Mouse (Mus musculus) neural tube, embryonic 14.5 days (tissue): ENCODE measurements around the gene Actr10. TPM values are rescaled to one million over a fixed set of nuclear protein-coding genes. Genes with fewer than 3 reads are reported as not detected.

ENCODE experiments used
- ATAC-seq: fragments of 200-750 bp; cut with Nextera tagmentation; 2 replicates; pipeline ENCODE4 v1.8.0; 2017; ENCODE audit warnings: low read depth, mild to moderate bottlenecking, moderate TSS enrichment, moderate library complexity
- H3K27ac ChIP-seq: fragments of 300-500 bp; sonication (generic); 2 replicates; pipeline ENCODE4 v1.5.1; 2014; ENCODE audit warnings: low read depth, mild to moderate bottlenecking, control low read depth, low read length, moderate library complexity, mixed read lengths
- H3K27me3 ChIP-seq: fragments of 300-500 bp; sonication (generic); 2 replicates; pipeline ENCODE4 v1.6.1; 2014; ENCODE audit warnings: low read length; ENCODE audit not compliant: control insufficient read depth, insufficient read depth
- H3K36me3 ChIP-seq: fragments of 300-500 bp; sonication (generic); 2 replicates; pipeline ENCODE4 v1.6.1; 2014; ENCODE audit warnings: low read length, mixed read lengths; ENCODE audit not compliant: control insufficient read depth, insufficient read depth
- H3K4me1 ChIP-seq: fragments of 300-500 bp; sonication (generic); 2 replicates; pipeline ENCODE4 v1.6.1; 2014; ENCODE audit warnings: low read length; ENCODE audit not compliant: control insufficient read depth, insufficient read depth
- H3K4me2 ChIP-seq: fragments of 300-500 bp; sonication (generic); 2 replicates; pipeline ENCODE4 v1.6.1; 2014; ENCODE audit warnings: mild to moderate bottlenecking, low read depth, low read length, control low read depth
- H3K4me3 ChIP-seq: fragments of 300-500 bp; sonication (generic); 2 replicates; pipeline ENCODE4 v1.5.1; 2014; ENCODE audit warnings: low read depth, low read length, control low read depth, mixed read lengths
- H3K9ac ChIP-seq: fragments of 300-500 bp; sonication (generic); replicated peaks from 2 replicates; pipeline ENCODE4 v1.6.1; 2014; ENCODE audit warnings: low read depth, mild to moderate bottlenecking, control low read depth, low read length, mixed read lengths
- H3K9me3 ChIP-seq: fragments of 300-500 bp; sonication (generic); 2 replicates; pipeline ENCODE4 v1.6.1; 2016; ENCODE audit warnings: low read length; ENCODE audit not compliant: control insufficient read depth
- WGBS: fragments of 180-500 bp; shearing (Covaris S2); extraction: QIAGEN DNeasy Blood & Tissue Kit; methylation state at CpG from one replicate; pipeline ENCODE4 v1.1.7; 2014; 5-methylcytosine and 5-hydroxymethylcytosine counted together
- polyA plus RNA-seq: library from polyadenylated mRNA; unstranded; fragments of >200 nt; fragmentation: Nextera tagmentation; extraction: Ambion mirVana; gene quantifications from 2 replicates; pipeline ENCODE4 v1.2.1, GENCODE M21; 2014

Actr10 gene
- polyA plus RNA-seq, 1 experiment from 2014 or later: 210 TPM

DNA sequence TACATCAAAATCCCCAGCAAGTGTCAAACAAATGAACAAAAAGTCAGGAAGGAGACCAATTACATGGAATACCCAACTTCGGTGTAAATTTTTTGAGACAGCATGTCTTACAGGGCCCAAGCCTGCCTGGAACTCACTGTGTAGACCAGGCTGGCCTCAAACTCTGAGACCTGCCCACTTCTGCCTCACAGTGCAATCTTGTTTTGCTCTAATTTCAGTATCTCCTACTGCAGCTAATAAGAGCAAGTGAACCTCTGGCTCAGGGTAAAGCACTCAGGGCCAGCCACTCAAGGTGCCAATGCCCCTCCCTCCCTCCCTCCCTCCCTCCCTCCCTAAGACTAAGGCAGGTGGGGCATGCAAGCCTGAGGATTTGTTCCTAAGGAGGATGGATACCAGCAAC, 62.7 kb downstream of the Actr10 start:
- WGBS: 95% methylated on average over 1 of the region's 1 CpGs
- Histone ChIP-seq H3K36me3 (peaks cover 25% of the 10 kb centered on the region), H3K9ac (no peak overlapping the region), H3K9me3 (no peaks in the 10 kb centered on the region), H3K4me1 (no peaks in the 10 kb centered on the region), H3K27me3 (no peaks in the 10 kb centered on the region), H3K4me2 (no peak overlapping the region), H3K4me3 (no peak overlapping the region), H3K27ac (no peak overlapping the region)
- ATAC-seq: no peak

DNA sequence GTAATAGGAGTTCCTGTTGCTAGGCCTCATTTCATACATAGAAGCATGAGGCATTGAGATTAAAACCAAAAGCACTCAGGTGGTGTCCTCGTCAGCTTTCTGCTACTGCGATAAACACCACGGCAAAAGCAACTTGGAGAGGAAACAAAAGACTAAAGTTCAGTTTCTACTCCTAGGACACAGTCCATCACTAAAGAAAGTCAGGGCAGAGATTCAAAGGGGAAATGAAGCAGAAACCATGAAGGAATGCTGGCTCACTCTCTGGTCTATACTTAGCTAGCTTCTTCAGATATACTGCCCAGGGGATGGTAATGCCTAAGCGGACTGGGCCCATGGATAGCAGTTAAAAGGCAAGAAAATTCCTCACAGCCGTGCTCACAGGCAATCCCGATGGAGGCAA, 63.8 kb downstream of the Actr10 start:
- Histone ChIP-seq H3K27me3 (no peaks in the 10 kb centered on the region), H3K36me3 (peaks cover 29% of the 10 kb centered on the region), H3K4me2 (no peak overlapping the region), H3K9me3 (no peaks in the 10 kb centered on the region), H3K27ac (no peak overlapping the region), H3K4me3 (no peak overlapping the region), H3K4me1 (no peaks in the 10 kb centered on the region), H3K9ac (no peak overlapping the region)
- 59% methylated on average over 6 of the region's 6 CpGs for WGBS
- ATAC-seq: no peak

DNA sequence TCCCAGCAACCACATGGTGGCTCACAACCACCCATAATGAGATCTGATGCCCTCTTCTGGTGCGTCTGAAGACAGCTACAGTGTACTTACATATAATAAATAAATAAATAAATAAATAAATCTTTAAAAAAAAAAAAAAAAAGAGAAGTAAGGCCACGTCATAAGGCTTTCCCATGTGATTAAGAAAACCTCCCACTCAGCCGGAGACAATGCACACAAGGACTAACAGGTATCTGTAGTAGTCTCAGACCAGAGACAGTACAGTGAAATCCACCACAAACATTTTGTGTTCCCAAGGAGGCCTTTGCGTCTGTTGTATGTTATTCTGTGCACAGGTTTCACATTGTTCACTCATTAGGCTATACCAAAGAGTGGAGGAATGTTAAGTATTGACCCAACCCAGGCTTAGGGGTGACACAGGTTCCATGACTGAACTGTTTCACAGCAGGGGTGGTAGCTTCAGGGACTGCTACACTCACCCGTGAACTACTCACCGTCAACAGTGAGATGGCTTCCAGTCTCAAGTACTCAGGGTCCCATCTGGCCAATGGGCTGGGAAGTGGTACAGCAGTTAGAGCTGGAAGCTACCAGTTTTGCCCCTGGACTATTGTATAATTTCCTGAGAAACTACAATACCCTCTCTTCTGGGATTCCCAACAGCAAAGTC, 66.2 kb downstream of the Actr10 start:
- H3K4me2 ChIP-seq: no peak overlapping the region
- H3K4me1 ChIP-seq: no peaks in the 10 kb centered on the region
- peaks cover 33% of the 10 kb centered on the region for H3K36me3 ChIP-seq
- WGBS: 88% methylated on average over 5 of the region's 6 CpGs
- no peak overlapping the region for H3K4me3 ChIP-seq
- no peak overlapping the region for H3K27ac ChIP-seq
- H3K27me3 ChIP-seq: no peaks in the 10 kb centered on the region
- no peak for ATAC-seq
- H3K9ac ChIP-seq: no peak overlapping the region
- H3K9me3 ChIP-seq: no peaks in the 10 kb centered on the region

DNA sequence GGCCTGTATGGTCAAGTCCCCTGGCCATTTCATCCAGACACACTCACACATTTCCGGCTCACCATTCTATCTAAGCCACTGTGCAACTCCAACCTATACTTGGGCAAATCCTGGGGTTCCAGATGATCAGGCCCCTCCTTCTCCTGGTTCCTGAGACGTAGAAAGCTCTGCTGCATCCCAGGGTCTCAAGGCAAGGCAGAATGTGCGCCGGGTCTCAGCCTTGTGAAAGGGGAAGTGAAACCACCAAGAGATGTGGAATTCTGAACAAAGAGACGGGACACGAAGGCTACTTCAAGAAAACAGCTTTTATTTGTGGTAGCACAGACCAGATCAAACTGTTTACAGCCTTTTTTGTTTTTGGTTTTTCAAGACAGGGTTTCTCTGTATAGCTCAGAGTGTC, 68.5 kb downstream of the Actr10 start:
- Histone ChIP-seq H3K36me3 (peaks cover 37% of the 10 kb centered on the region), H3K27me3 (no peaks in the 10 kb centered on the region), H3K9ac (no peak overlapping the region), H3K9me3 (no peaks in the 10 kb centered on the region), H3K4me1 (no peaks in the 10 kb centered on the region), H3K27ac (no peak overlapping the region), H3K4me3 (no peak overlapping the region), H3K4me2 (no peak overlapping the region)
- ATAC-seq: no peak
- WGBS: 93% methylated on average over 6 of the region's 6 CpGs

DNA sequence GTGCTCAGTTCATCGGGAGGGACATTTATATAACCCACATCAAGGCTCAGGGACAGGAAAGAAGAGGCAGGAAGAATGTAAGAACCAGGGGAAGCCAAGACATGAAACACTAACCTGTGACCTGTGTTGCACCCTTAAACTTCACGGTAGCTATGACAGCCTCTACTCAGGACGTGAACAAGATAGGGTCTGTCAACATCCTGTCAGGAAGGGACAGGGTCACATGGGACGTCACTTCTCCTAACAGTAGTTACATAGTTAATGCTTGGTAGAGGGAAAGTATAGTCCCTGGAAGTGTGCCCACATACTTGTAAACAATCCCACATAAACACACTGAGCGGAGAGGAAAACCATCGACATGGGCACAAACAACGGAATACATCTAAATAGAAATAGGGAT, 69.2 kb downstream of the Actr10 start:
- Histone ChIP-seq H3K4me1 (no peaks in the 10 kb centered on the region), H3K27me3 (no peaks in the 10 kb centered on the region), H3K4me3 (no peak overlapping the region), H3K27ac (no peak overlapping the region), H3K4me2 (no peak overlapping the region), H3K9ac (no peak overlapping the region), H3K36me3 (peaks cover 38% of the 10 kb centered on the region), H3K9me3 (no peaks in the 10 kb centered on the region)
- ATAC-seq: no peak
- 94% methylated on average over 7 of the region's 7 CpGs for WGBS

DNA sequence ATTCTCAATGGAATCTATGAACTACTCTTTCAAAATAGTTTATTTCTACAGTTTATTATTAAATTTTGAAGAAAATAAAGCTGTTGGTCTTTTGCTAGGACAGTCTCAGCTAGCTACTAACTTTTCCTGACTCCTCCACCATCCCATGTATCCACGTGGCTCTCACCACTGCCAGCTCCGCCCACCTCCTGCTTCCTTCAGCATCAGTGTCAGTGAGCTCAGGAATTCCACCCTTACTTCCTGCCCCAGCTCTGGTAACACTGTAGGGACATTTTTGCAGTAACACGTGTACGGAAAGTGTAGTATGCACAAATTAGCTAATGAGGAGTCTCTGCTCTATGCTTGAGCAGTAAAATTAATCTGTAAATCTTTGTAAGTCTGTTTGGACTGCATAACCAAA, 72.1 kb downstream of the Actr10 start:
- no peak overlapping the region for H3K27ac ChIP-seq
- 70% methylated on average over 4 of the region's 4 CpGs for WGBS
- peaks cover 19% of the 10 kb centered on the region for H3K4me1 ChIP-seq
- no peaks in the 10 kb centered on the region for H3K27me3 ChIP-seq
- H3K4me3 ChIP-seq: no peak overlapping the region
- H3K36me3 ChIP-seq: peaks cover 37% of the 10 kb centered on the region
- no peaks in the 10 kb centered on the region for H3K9me3 ChIP-seq
- no peak overlapping the region for H3K4me2 ChIP-seq
- ATAC-seq: no peak
- H3K9ac ChIP-seq: no peak overlapping the region

Other genes with a start within 250 kb of the Actr10 start
- gene Frmd6, start 112.3 kb upstream of the Actr10 start, polyA plus RNA-seq: 7.3 and 13.8 TPM in 2 replicates
- 542 and 609 TPM in 2 replicates for gene Psma3, start 36.8 kb downstream of the Actr10 start, polyA plus RNA-seq
- gene Arid4a, start 78.1 kb downstream of the Actr10 start, polyA plus RNA-seq: 44.9 and 45.0 TPM in 2 replicates
- not detected in 2 replicates for gene Tomm20l, start 173.6 kb downstream of the Actr10 start, polyA plus RNA-seq
- gene Timm9, start 198.8 kb downstream of the Actr10 start, polyA plus RNA-seq: 116 and 140 TPM in 2 replicates
- gene 2700049A03Rik, start 199.0 kb downstream of the Actr10 start, polyA plus RNA-seq: 13.8 and 15.7 TPM in 2 replicates